Mouse (Mus musculus): ENCODE results near the gene Sesn1. TPM values are rescaled to one million over a fixed set of nuclear protein-coding genes. Genes with fewer than 3 reads are reported as not detected.

Gene Sesn1
- 10 to 100 TPM; 34.5 to 39.2 TPM for total RNA-seq (2021)

DNA sequence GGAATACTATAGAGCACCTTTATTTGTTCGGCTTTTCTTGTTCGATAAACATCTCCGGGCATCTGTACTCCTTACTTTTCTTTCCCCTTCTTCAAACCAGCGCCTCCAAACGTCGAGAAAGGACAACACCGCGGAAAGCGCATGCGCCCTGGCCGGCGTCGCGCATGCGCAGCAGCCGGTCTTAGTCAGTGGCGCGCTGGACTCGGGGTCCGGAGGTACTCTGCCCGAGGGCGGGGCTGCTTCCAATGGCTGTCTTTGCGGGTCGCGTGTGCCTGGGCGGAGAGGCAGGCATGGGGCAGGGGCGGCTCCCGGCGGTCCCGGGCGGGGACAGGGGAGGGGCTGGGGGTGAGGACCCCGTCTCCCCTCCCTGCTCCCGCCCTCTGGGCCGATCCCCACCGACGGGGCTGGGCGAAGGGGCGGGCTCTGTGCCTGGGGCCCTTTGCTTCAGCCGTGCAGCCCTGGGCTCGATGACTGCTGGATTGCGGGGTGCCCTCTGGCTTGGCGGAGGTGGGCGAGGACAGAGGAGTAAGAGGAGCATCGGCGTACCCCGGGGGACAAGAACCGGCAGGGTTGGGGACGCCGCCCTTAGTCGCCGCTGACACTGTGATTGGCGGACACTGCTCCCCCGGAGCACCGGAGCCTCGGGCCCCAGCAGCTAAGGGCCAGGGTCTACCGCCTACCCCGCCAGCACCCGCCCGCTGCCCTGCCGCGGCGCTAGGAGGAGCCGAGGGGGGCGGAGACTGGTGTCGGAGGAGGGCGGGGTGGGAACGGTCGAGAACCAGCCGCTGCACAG is at the start of gene Sesn1, which contains the start of gene Cep57l1:
TSS of gene Sesn1 (plus strand) at position 165 of the 793 bp plus-strand sequence.
TSS of gene Cep57l1 (minus strand) at position 101 of the 793 bp plus-strand sequence.
- intact Hi-C loops (cut with DNase I): loop anchor here (10.0 kb wide), 1 partner anchor 295 kb away; the partner anchor contains the start of gene Cd164
- peak; percentile 88 to 97 for DNase-seq (ENCODE audit: extremely low spot score in 1 of 2, low spot score in 2 of 2)

GRCm38 (mm10) chr10:41760866-41761265 is 48.9 kb upstream of the Sesn1 start:
- no peak for DNase-seq (ENCODE audit: extremely low spot score in 1 of 2, low spot score in 2 of 2)
- intact Hi-C loops (cut with DNase I): no loop called here

- intact Hi-C loops (cut with DNase I): no loop called here
- no peak for DNase-seq (ENCODE audit: extremely low spot score in 1 of 2, low spot score in 2 of 2)
Observed at GRCm38 (mm10) chr10:41763741-41764385, 45.9 kb upstream of the Sesn1 start.

DNA sequence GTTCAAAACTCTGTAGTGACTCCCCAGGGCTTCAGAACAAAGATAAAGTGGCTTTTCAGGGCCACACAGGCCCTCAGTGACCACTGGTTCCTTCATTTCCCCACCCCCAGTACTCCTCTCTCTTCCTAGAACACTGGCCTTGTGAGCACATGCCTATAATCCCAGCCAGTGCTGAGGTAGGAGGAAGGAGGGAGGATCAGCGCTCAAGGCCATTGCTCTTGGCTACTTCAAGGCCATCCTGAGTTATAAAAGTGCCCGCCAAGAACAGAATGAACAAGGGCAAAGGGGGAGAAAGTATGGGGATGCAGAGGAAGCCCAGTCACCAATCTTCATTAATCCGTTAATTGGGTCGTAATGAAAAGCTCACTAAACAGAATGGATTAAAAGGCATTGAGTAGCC is 44.1 kb upstream of the Sesn1 start:
- DNase-seq (ENCODE audit: extremely low spot score in 1 of 2, low spot score in 2 of 2): no peak
- intact Hi-C loops (cut with DNase I): no loop called here

- no peak for DNase-seq (ENCODE audit: extremely low spot score in 1 of 2, low spot score in 2 of 2)
- intact Hi-C loops (cut with DNase I): no loop called here
Observed at GRCm38 (mm10) chr10:41766280-41766679, 43.5 kb upstream of the Sesn1 start.

- intact Hi-C loops (cut with DNase I): no loop called here
- no peak for DNase-seq (ENCODE audit: extremely low spot score in 1 of 2, low spot score in 2 of 2)
Observed at GRCm38 (mm10) chr10:41767254-41767653, 42.5 kb upstream of the Sesn1 start.

DNA sequence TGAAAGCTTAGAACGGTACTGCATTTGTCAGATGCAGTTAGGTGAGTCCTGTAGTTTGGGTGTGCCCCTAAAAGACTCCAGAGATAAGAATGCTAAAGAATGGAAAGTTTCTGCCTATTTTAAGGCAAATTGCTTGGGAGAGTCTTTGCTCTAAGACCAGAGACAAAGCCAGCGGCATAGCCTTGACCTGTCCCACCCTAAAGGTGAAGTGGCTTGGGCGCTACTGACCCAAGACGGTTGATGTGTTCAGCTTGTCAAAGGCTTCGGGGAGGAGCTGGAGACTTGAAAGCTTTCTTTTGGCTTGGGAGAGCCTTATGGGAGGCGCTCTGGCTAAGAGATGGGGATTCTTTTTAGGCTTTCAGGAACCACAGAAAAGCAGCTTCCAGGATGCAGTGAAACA is 17.4 kb upstream of the Sesn1 start:
- intact Hi-C loops (cut with DNase I): no loop called here
- no peak for DNase-seq (ENCODE audit: extremely low spot score in 1 of 2, low spot score in 2 of 2)

- no peak for DNase-seq (ENCODE audit: extremely low spot score in 1 of 2, low spot score in 2 of 2)
- intact Hi-C loops (cut with DNase I): no loop called here
Observed at GRCm38 (mm10) chr10:41797253-41797652, 12.5 kb upstream of the Sesn1 start.

DNA sequence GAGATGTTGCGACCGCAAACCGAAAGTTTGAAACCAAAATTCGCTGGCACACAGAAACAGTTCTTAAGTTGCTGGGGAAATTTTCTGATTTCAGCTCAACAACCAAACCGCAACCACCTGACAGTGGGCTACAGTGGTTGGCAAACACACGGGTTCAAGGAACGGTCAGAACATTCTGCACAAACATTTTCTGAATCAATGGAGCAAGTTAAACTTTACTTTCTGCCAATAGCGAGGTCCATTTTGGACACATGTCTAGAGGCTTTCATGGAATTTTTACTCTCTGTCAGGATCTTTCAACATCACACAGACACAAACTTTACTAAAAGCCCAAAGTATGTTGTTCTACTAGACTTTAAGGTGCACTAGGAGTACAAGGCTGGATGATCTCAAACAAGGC is 6.3 kb upstream of the Sesn1 start:
- intact Hi-C loops (cut with DNase I): no loop called here
- DNase-seq (ENCODE audit: extremely low spot score in 1 of 2, low spot score in 2 of 2): no peak

- intact Hi-C loops (cut with DNase I): no loop called here
Observed at GRCm38 (mm10) chr10:41804711-41805110, 5.0 kb upstream of the Sesn1 start.

GRCm38 (mm10) chr10:41805729-41806355 is 3.9 kb upstream of the Sesn1 start:
- intact Hi-C loops (cut with DNase I): no loop called here
- no peak for DNase-seq (ENCODE audit: extremely low spot score in 1 of 2, low spot score in 2 of 2)

More at GRCm38 (mm10) chr10:41804711-41805110, 5.0 kb upstream of the Sesn1 start:
- no peak for DNase-seq (ENCODE audit: extremely low spot score in 1 of 2, low spot score in 2 of 2)

DNA sequence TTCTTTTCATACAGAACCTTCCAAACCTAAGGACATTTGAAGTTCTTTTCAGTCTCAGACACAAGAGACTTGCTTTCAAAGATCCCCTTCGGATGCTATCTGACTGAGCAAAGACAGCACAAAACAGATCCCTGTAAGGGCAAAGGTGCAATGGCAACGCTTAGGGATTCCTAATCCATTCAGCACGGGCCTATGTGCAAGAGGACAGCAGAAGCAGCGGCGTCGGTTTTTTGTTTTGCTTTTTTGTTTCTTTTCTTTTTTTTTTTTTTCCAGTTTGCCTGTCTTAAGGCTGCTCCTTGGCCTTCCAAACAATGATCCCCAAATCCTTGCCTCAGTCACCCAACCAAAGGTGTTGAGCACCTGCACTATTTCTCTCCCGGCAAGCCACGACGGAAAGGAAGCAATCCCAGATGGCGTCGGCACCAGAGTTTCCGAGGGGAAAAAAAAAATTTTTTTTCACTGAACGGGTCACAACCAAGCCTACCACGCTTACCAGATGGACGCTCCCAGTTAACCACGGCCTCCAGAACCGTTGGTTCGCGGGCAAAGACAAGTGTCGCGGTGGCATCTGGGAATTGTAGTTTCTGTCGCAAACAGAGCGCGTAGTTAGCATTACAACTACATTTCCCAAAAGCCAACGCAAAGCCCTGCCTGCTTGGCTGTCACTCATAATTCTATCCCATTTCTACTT is 510 bp upstream of the Sesn1 start:
- peak; percentile 88 to 91 for DNase-seq (ENCODE audit: extremely low spot score in 1 of 2, low spot score in 2 of 2)
- intact Hi-C loops (cut with DNase I): no loop called here

GRCm38 (mm10) chr10:41810564-41811455 is 1.1 kb downstream of the Sesn1 start:
- intact Hi-C loops (cut with DNase I): loop anchor here (10.0 kb wide), 1 partner anchor 296 kb away; the partner anchor contains the start of gene Cd164

DNA sequence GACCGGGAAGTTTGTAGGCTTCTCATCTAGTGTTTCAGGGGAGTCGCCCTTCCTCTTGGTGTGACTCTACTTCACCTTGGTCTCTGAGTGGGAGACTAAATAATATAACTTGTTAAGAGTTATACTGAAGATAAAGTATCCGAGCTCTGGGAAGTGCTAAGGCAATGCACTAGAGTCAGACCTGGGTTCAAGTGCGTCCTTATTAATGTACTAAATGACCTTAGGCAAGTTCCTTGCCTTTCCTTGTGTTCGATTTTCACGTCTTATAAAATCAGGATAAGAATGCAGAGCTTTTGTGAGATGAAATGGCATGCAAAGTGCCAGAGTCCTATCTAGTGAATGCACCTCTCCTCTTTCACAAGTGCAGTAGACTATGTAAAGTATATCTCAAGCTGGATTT is 2.8 kb downstream of the Sesn1 start:
- no peak for DNase-seq (ENCODE audit: extremely low spot score in 1 of 2, low spot score in 2 of 2)
- intact Hi-C loops (cut with DNase I): loop anchor here (10.0 kb wide), 1 partner anchor 298 kb away; the partner anchor contains the start of gene Cd164

More at GRCm38 (mm10) chr10:41810564-41811455, 1.1 kb downstream of the Sesn1 start:
- no peak for DNase-seq (ENCODE audit: extremely low spot score in 1 of 2, low spot score in 2 of 2)

GRCm38 (mm10) chr10:41814305-41814853 is 4.6 kb downstream of the Sesn1 start:
- intact Hi-C loops (cut with DNase I): loop anchor here (10.0 kb wide), 1 partner anchor 300 kb away; the partner anchor contains the start of gene Cd164
- no peak for DNase-seq (ENCODE audit: extremely low spot score in 1 of 2, low spot score in 2 of 2)

DNA sequence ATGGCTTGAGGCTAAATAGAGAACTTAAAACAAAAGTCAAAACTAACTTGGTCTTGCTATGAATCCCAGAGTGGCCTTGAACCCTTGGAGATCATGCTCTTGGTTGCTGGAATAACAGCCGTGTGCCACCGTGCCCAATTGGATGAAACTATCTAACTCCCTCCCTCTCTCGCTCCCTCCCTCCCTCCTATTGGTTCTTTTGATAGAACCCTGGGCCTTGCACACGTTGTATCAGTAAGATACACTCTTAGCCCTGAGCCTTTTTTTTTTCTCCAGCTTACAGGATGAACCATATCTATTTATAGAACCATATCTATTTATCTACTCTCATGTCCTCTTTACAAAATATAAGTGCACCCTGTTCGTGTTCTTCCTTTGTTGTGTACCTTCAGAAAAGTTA is 6.8 kb downstream of the Sesn1 start:
- no peak for DNase-seq (ENCODE audit: extremely low spot score in 1 of 2, low spot score in 2 of 2)
- intact Hi-C loops (cut with DNase I): loop anchor here (10.0 kb wide), 1 partner anchor 302 kb away; the partner anchor contains the start of gene Cd164

GRCm38 (mm10) chr10:41818036-41818732 is 8.4 kb downstream of the Sesn1 start:
- no peak for DNase-seq (ENCODE audit: extremely low spot score in 1 of 2, low spot score in 2 of 2)
- intact Hi-C loops (cut with DNase I): loop anchor here (10.0 kb wide), 1 partner anchor 303 kb away; the partner anchor contains the start of gene Cd164

Measured in left cerebral cortex, postnatal 10 days (tissue).